Mouse (Mus musculus) megakaryocyte, adult 5-6 weeks (primary cell): ENCODE results near the gene Msi1. TPM values are rescaled to one million over a fixed set of nuclear protein-coding genes. Genes with fewer than 3 reads are reported as not detected.
"Not testable (repeated sequence)": the region's sequence is repeated elsewhere in the genome, so short reads cannot be mapped to it uniquely, and the experiment has no call there.

ENCODE experiments used
- ATAC-seq: 2 replicates; pipeline ENCODE4 v1.8.0; 2016; ENCODE audit warnings: mild to moderate bottlenecking, inconsistent platforms; ENCODE audit not compliant: poor library complexity, severe bottlenecking
- total RNA-seq, 2 experiments: library from RNA; stranded (forward) in 1 of 2; stranded (reverse) in 1 of 2; fragments of 153-499, 151-499 nt in 1 of 2; fragments of 221-1000, 200-1000 nt in 1 of 2; gene quantifications; 2 replicates each; pipeline versions ENCODE4 v1.2.3 to v1.2.4; 2015 to 2017

Msi1 gene
- total RNA-seq, 2 experiments from 2014 or later = not detected

- peak; percentile 36 for ATAC-seq
Observed at GRCm38 (mm10) chr5:115488841-115489698, 59.7 kb downstream of the Msi1 start.

- peak; percentile 79 for ATAC-seq
Observed at GRCm38 (mm10) chr5:115489699-115490637, 60.6 kb downstream of the Msi1 start.

GRCm38 (mm10) chr5:115490638-115491000 is 61.2 kb downstream of the Msi1 start:
- ATAC-seq = peak; percentile 3

- no peak for ATAC-seq
Observed at GRCm38 (mm10) chr5:115491076-115491475, 61.7 kb downstream of the Msi1 start.

GRCm38 (mm10) chr5:115491771-115492322 is 62.4 kb downstream of the Msi1 start:
- peak; percentile 5; the same call in 1 of the 2 replicates for ATAC-seq

GRCm38 (mm10) chr5:115492711-115493335 is 63.4 kb downstream of the Msi1 start:
- no peak for ATAC-seq

- no peak for ATAC-seq
Observed at GRCm38 (mm10) chr5:115493441-115493840, 64.0 kb downstream of the Msi1 start.

GRCm38 (mm10) chr5:115495618-115496017 is 66.2 kb downstream of the Msi1 start:
- ATAC-seq = not testable (repeated sequence)

- ATAC-seq = no peak
Observed at GRCm38 (mm10) chr5:115497033-115497432, 67.6 kb downstream of the Msi1 start.

GRCm38 (mm10) chr5:115498307-115499240 is 69.2 kb downstream of the Msi1 start:
- ATAC-seq = no peak

- peak; percentile 100 for ATAC-seq
Observed at GRCm38 (mm10) chr5:115500383-115500935, 71.1 kb downstream of the Msi1 start.

GRCm38 (mm10) chr5:115503035-115503434 is 73.6 kb downstream of the Msi1 start:
- no peak for ATAC-seq

Other genes starting within 250 kb of the Msi1 start
- not detected in 2 replicates for gene Cabp1, start 235.2 kb upstream of the Msi1 start, total RNA-seq (2015)
- gene Cabp1, start 235.2 kb upstream of the Msi1 start, total RNA-seq (2017) = not detected in 2 replicates
- 61.7 and 74.6 TPM in 2 replicates for gene Pop5, start 193.8 kb upstream of the Msi1 start, total RNA-seq (2015)
- 30.9 and 81.2 TPM in 2 replicates for gene Pop5, start 193.8 kb upstream of the Msi1 start, total RNA-seq (2017)
- 50.9 and 55.4 TPM in 2 replicates for gene Rnf10, start 156.7 kb upstream of the Msi1 start, total RNA-seq (2015)
- gene Rnf10, start 156.7 kb upstream of the Msi1 start, total RNA-seq (2017) = 55.9 and 78.3 TPM in 2 replicates
- gene Coq5, start 149.9 kb upstream of the Msi1 start, total RNA-seq (2015) = 8.7 and 10.9 TPM in 2 replicates
- gene Coq5, start 149.9 kb upstream of the Msi1 start, total RNA-seq (2017) = 27.3 and 27.8 TPM in 2 replicates
- gene Dynll1, start 128.6 kb upstream of the Msi1 start, total RNA-seq (2015) = 646 and 659 TPM in 2 replicates
- gene Dynll1, start 128.6 kb upstream of the Msi1 start, total RNA-seq (2017) = 318 and 344 TPM in 2 replicates
- 79.1 and 98.4 TPM in 2 replicates for gene Srsf9, start 102.4 kb upstream of the Msi1 start, total RNA-seq (2015)
- 126 and 130 TPM in 2 replicates for gene Srsf9, start 102.4 kb upstream of the Msi1 start, total RNA-seq (2017)
- gene Gatc, start 88.4 kb upstream of the Msi1 start, total RNA-seq (2015) = 66.3 and 69.0 TPM in 2 replicates
- 15.1 and 16.8 TPM in 2 replicates for gene Gatc, start 88.4 kb upstream of the Msi1 start, total RNA-seq (2017)
- gene Triap1, start 88.4 kb upstream of the Msi1 start, total RNA-seq (2015) = 41.0 and 52.0 TPM in 2 replicates
- gene Triap1, start 88.4 kb upstream of the Msi1 start, total RNA-seq (2017) = 15.9 and 18.8 TPM in 2 replicates
- 321 and 340 TPM in 2 replicates for gene Cox6a1, start 80.6 kb upstream of the Msi1 start, total RNA-seq (2015)
- 78.5 and 107 TPM in 2 replicates for gene Cox6a1, start 80.6 kb upstream of the Msi1 start, total RNA-seq (2017)
- not detected in 2 replicates for gene Pla2g1b, start 36.7 kb downstream of the Msi1 start, total RNA-seq (2015)
- not detected in 2 replicates for gene Pla2g1b, start 36.7 kb downstream of the Msi1 start, total RNA-seq (2017)
- 3.6 and 5.4 TPM in 2 replicates for gene Sirt4, start 55.1 kb downstream of the Msi1 start, total RNA-seq (2015)
- gene Sirt4, start 55.1 kb downstream of the Msi1 start, total RNA-seq (2017) = 2.0 and 3.3 TPM in 2 replicates
- 81.3 and 93.8 TPM in 2 replicates for gene Pxn, start 77.1 kb downstream of the Msi1 start, total RNA-seq (2015)
- gene Pxn, start 77.1 kb downstream of the Msi1 start, total RNA-seq (2017) = 151 and 199 TPM in 2 replicates
- 1,875 and 2,228 TPM in 2 replicates for gene Rplp0, start 129.9 kb downstream of the Msi1 start, total RNA-seq (2015)
- 1,202 and 1,250 TPM in 2 replicates for gene Rplp0, start 129.9 kb downstream of the Msi1 start, total RNA-seq (2017)
- gene Gcn1l1, start 135.7 kb downstream of the Msi1 start, total RNA-seq (2015) = 9.0 and 9.2 TPM in 2 replicates
- gene Gcn1l1, start 135.7 kb downstream of the Msi1 start, total RNA-seq (2017) = 13.2 and 13.4 TPM in 2 replicates
- gene Rab35, start 202.3 kb downstream of the Msi1 start, total RNA-seq (2015) = 36.4 and 44.0 TPM in 2 replicates
- 39.9 and 43.8 TPM in 2 replicates for gene Rab35, start 202.3 kb downstream of the Msi1 start, total RNA-seq (2017)